Mouse (Mus musculus): ENCODE measurements around the gene Toe1. TPM values are rescaled to one million over a fixed set of nuclear protein-coding genes. Genes with fewer than 3 reads are reported as not detected.

The Toe1 gene
- polyA plus RNA-seq (2012; fragmentation: generic; extraction: Trizol): 23.4 TPM
- long read RNA-seq, experiment 1, transcript Toe1-201 (8 exons, 2,090 nt): major isoform, 6 of 14 reads
- long read RNA-seq, experiment 1, partial matches to known transcripts: 2 of 14 reads
- long read RNA-seq, experiment 1, other reads (novel, unspliced or antisense): 6 of 14 reads
- long read RNA-seq, experiment 2, transcript Toe1-201 (8 exons, 2,090 nt): major isoform, 119 of 165 reads
- long read RNA-seq, experiment 2, partial matches to known transcripts: 1 of 165 reads
- long read RNA-seq, experiment 2, other reads (novel, unspliced or antisense): 43 of 165 reads

- Histone ChIP-seq H3ac (ENCODE audit: control insufficient read depth, insufficient read length, low read depth) (peak within 1 kb of the TSS; percentile 95), H3K79me2 (ENCODE audit: control insufficient read depth, insufficient read depth) (peaks cover 25% of the 10 kb centered on the region), H3K4me3 (ENCODE audit: insufficient read depth, poor library complexity, severe bottlenecking) (peak within 1 kb of the TSS; percentile 59), H3K36me3 (ENCODE audit: control insufficient read depth, insufficient read depth) (peaks cover 39% of the 10 kb centered on the region), H3K27me3 (ENCODE audit: control insufficient read depth, insufficient read depth, insufficient read length) (no peaks in the 10 kb centered on the region), H3K79me3 (ENCODE audit: low read depth) (peaks cover 8% of the 10 kb centered on the region)
- TF ChIP-seq MYOD1 (IDR thresholded peaks at IDR 0.05; ENCODE audit: control insufficient read depth, insufficient read length, low read depth): no peak
- TF ChIP-seq FOSL1 (IDR thresholded peaks at IDR 0.05; ENCODE audit: insufficient read depth, low read length, poor library complexity, severe bottlenecking): no peak
- no peak for TF ChIP-seq MYOG (IDR thresholded peaks at IDR 0.05; ENCODE audit: control insufficient read depth, extremely low read depth, insufficient read length)
- TF ChIP-seq MAX (IDR thresholded peaks at IDR 0.05): peak; percentile 55
- TF ChIP-seq CTCF (IDR thresholded peaks at IDR 0.05; ENCODE audit: control insufficient read depth, insufficient read depth, insufficient read length): no peak
- TF ChIP-seq CEBPB (IDR thresholded peaks at IDR 0.05; ENCODE audit: low read depth): no peak
Observed at GRCm38 (mm10) chr4:116807197-116808129, at the start of gene Toe1, which contains the start of gene Mutyh. Toe1 (minus strand) TSS chr4:116807640. Mutyh (plus strand) TSS chr4:116807723.

DNA sequence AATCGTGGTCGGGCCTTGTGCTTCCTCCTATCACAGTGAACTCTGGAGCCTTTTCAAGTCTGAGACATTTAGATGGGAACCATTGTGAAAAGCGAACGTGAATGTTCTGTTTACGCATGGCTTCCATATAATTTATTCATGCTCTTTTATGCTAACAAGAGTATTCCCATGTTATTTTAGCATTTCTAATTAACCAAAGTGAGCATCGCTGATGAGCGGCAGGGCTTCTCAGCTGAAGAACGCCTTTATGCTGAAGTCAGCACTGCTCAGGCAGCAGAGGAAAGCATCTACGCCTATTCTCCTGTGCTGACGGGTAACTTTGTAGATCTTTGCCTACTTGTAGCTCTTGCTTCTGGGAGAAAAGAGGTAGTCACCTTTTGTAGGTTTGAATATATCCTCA lies 49.8 kb upstream of the Toe1 start:
- Histone ChIP-seq H3K79me2 (ENCODE audit: control insufficient read depth, insufficient read depth) (no peaks in the 10 kb centered on the region), H3K79me3 (ENCODE audit: low read depth) (no peaks in the 10 kb centered on the region), H3K4me3 (ENCODE audit: insufficient read depth, poor library complexity, severe bottlenecking) (no peak overlapping the region), H3K36me3 (ENCODE audit: control insufficient read depth, insufficient read depth) (no peaks in the 10 kb centered on the region), H3K27me3 (ENCODE audit: control insufficient read depth, insufficient read depth, insufficient read length) (peaks cover 49% of the 10 kb centered on the region), H3ac (ENCODE audit: control insufficient read depth, insufficient read length, low read depth) (no peak overlapping the region)
- TF ChIP-seq CTCF (IDR thresholded peaks at IDR 0.05; ENCODE audit: control insufficient read depth, insufficient read depth, insufficient read length) (no peak), MYOD1 (IDR thresholded peaks at IDR 0.05; ENCODE audit: control insufficient read depth, insufficient read length, low read depth) (no peak), CEBPB (IDR thresholded peaks at IDR 0.05; ENCODE audit: low read depth) (no peak), USF1 (IDR thresholded peaks at IDR 0.05; ENCODE audit: low read depth) (no peak), MYOG (IDR thresholded peaks at IDR 0.05; ENCODE audit: control insufficient read depth, extremely low read depth, insufficient read length) (no peak), MAX (IDR thresholded peaks at IDR 0.05) (no peak)

DNA sequence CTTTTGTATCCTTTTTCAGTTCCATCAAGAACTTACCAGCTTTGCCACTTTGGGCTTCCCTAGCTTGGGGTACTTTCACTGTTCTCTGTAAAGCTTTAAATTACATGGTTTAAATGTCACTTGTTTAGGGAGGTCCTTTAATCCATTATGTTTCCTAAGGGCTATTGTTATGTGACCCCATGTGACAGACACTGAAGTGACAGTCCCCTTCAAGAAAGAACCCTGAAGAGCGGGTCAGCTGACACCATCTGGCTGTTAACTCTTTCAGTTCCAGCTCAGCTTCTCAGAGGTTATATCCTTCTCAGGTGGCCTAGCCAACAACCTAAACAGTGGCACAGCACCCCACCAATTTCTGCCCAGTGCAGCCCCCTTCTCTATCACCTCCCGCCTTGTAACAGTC lies 46.8 kb upstream of the Toe1 start:
- Histone ChIP-seq H3K4me3 (ENCODE audit: insufficient read depth, poor library complexity, severe bottlenecking) (no peak overlapping the region), H3ac (ENCODE audit: control insufficient read depth, insufficient read length, low read depth) (no peak overlapping the region), H3K79me2 (ENCODE audit: control insufficient read depth, insufficient read depth) (no peaks in the 10 kb centered on the region), H3K79me3 (ENCODE audit: low read depth) (no peaks in the 10 kb centered on the region), H3K36me3 (ENCODE audit: control insufficient read depth, insufficient read depth) (no peaks in the 10 kb centered on the region), H3K27me3 (ENCODE audit: control insufficient read depth, insufficient read depth, insufficient read length) (peaks cover 36% of the 10 kb centered on the region)
- TF ChIP-seq MAX (IDR thresholded peaks at IDR 0.05): no peak
- TF ChIP-seq USF1 (IDR thresholded peaks at IDR 0.05; ENCODE audit: low read depth): no peak
- TF ChIP-seq MYOD1 (IDR thresholded peaks at IDR 0.05; ENCODE audit: control insufficient read depth, insufficient read length, low read depth): no peak

DNA sequence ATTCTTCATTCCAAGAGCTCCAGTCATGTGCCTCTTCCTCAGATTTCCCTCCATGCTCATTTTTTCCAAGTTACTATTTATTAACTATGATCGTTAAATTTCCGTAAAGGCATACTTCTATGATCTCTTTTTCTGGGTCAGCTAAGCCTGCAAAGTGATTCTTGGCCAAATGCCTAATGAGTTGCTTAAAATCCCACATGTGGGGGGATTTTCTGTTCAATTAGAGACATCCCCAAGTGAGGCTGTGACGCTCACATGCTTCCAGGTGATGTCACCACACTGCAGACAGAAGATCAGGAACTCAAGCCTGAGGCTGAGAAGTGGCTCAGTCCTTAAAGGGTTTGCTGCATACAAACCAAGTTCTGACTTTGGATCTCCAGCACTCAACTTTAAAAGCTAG lies 42.5 kb upstream of the Toe1 start:
- Histone ChIP-seq H3K4me3 (ENCODE audit: insufficient read depth, poor library complexity, severe bottlenecking) (no peak overlapping the region), H3ac (ENCODE audit: control insufficient read depth, insufficient read length, low read depth) (no peak overlapping the region), H3K27me3 (ENCODE audit: control insufficient read depth, insufficient read depth, insufficient read length) (peaks cover 26% of the 10 kb centered on the region), H3K79me3 (ENCODE audit: low read depth) (no peaks in the 10 kb centered on the region), H3K36me3 (ENCODE audit: control insufficient read depth, insufficient read depth) (no peaks in the 10 kb centered on the region), H3K79me2 (ENCODE audit: control insufficient read depth, insufficient read depth) (no peaks in the 10 kb centered on the region)
- TF ChIP-seq MYOD1 (IDR thresholded peaks at IDR 0.05; ENCODE audit: control insufficient read depth, insufficient read length, low read depth): no peak
- no peak for TF ChIP-seq CTCF (IDR thresholded peaks at IDR 0.05; ENCODE audit: control insufficient read depth, insufficient read depth, insufficient read length)
- no peak for TF ChIP-seq MAX (IDR thresholded peaks at IDR 0.05)
- TF ChIP-seq CEBPB (IDR thresholded peaks at IDR 0.05; ENCODE audit: low read depth): no peak

- no peak for TF ChIP-seq USF1 (IDR thresholded peaks at IDR 0.05; ENCODE audit: low read depth)
- no peak for TF ChIP-seq CTCF (IDR thresholded peaks at IDR 0.05; ENCODE audit: control insufficient read depth, insufficient read depth, insufficient read length)
- TF ChIP-seq MYOG (IDR thresholded peaks at IDR 0.05; ENCODE audit: control insufficient read depth, extremely low read depth, insufficient read length): no peak
- no peak for TF ChIP-seq CEBPB (IDR thresholded peaks at IDR 0.05; ENCODE audit: low read depth)
- TF ChIP-seq MAX (IDR thresholded peaks at IDR 0.05): no peak
- no peak for TF ChIP-seq MYOD1 (IDR thresholded peaks at IDR 0.05; ENCODE audit: control insufficient read depth, insufficient read length, low read depth)
- TF ChIP-seq FOSL1 (IDR thresholded peaks at IDR 0.05; ENCODE audit: insufficient read depth, low read length, poor library complexity, severe bottlenecking): no peak
- no peaks in the 10 kb centered on the region for H3K79me2 ChIP-seq (ENCODE audit: control insufficient read depth, insufficient read depth)
- H3K27me3 ChIP-seq (ENCODE audit: control insufficient read depth, insufficient read depth, insufficient read length): peaks cover 12% of the 10 kb centered on the region
- H3K4me3 ChIP-seq (ENCODE audit: insufficient read depth, poor library complexity, severe bottlenecking): no peak overlapping the region
- H3K36me3 ChIP-seq (ENCODE audit: control insufficient read depth, insufficient read depth): no peaks in the 10 kb centered on the region
- H3ac ChIP-seq (ENCODE audit: control insufficient read depth, insufficient read length, low read depth): no peak overlapping the region
- no peaks in the 10 kb centered on the region for H3K79me3 ChIP-seq (ENCODE audit: low read depth)
Observed at GRCm38 (mm10) chr4:116844324-116844723, 36.9 kb upstream of the Toe1 start.
